Mouse (Mus musculus): ENCODE measurements around the gene Sp7. TPM values are rescaled to one million over a fixed set of nuclear protein-coding genes. Genes with fewer than 3 reads are reported as not detected.

The Sp7 gene
- polyA plus RNA-seq (2015; fragmentation: Nextera tagmentation; extraction: Ambion mirVana), result not detected in 2 replicates

DNA sequence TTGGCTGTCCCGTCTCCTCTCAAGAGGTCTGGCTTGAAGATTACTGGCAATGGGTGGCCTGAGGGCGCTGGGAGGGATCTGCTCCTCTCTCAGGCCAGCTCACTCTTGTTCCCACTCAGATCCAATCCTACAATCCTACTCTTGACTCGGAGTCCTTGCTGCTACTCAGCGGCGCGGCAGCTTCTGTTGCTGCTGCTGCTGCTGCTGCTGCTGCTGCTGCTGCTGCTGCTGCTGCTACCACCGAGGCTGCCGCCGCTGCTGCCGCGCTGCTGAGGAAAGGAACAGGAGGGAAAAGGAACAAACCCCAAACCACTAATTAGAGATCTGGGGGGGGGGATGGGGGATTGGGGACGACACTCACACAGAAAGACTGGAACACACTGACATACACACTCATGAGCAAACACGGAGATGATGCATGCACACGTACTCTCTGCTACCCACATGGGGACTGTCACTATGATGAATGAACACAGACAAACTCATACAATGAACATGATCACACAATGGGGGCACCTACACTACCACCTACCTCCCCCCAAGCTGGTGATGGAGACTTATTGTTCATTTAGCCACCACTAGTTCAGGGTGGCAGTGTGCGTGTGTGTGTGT, at the start of gene Sp7:
TSS of gene Sp7 (minus strand) at position 450 of the 612 bp plus-strand sequence.

GRCm38 (mm10) chr15:102405489-102406195, 38.7 kb upstream of the Sp7 start, which contains the start of gene Sp1:
Gene Sp1 (plus strand): TSS chr15:102406143.

DNA sequence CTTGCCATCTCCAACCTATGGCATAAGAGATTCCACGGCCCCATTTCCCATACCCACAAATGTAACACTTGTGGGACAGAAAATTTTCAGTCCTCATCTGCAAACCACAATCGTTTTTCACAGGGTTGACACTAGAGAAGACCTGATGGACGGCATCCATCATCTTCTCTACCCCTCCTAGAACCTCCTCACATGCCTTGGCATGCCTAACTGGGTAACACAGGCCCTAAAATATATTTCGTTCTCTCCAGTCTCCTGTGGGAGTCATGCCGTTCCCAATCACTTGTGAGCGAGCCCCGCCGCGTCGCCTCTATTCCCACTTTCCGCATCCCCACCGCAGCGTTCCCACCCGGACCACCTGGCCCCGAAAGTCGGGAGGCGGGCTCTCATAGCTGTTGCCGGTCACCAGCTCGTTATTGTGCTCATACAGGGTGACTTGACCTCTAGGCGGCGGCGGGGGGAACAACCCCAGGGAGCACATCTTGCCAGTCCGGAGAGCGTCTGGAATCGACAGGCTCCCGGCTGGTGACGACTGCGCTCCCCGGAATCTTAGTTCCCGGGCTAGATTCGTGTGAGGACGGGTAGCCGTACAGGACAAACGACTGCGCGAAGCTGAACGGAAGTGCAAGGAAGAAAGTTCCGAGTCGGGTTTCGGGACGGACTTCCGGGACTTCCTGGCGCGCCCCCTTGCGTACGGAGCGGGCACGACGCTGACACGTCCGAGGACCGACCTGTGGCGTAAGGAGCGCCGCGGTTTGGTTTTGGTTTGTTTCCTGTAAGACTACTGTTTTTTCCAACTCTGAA, 16.6 kb downstream of the Sp7 start, which contains the start of gene Aaas:
TSS of gene Aaas (minus strand) at position 634 of the 804 bp plus-strand sequence.

DNA sequence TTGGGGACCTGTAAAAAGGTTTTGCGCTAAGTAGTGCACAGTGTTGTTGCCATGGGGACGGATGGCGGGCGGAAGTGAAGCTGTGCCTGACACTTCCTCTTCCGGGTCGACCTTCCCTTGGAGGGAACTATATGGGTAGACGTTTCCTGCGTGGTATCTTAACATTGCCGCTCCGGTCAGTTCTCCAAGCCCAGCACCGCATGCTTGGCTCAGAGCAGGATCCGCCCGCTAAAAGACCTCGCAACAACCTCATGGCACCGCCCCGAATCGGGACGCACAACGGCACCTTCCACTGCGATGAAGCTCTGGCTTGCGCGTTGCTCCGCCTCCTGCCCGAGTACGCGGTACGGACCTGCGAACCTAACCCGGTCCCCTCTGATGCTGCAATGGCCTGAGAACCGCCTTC, 35.4 kb downstream of the Sp7 start, which contains the start of gene Myg1:
TSS of gene Myg1 (plus strand) at position 100 of the 406 bp plus-strand sequence.

DNA sequence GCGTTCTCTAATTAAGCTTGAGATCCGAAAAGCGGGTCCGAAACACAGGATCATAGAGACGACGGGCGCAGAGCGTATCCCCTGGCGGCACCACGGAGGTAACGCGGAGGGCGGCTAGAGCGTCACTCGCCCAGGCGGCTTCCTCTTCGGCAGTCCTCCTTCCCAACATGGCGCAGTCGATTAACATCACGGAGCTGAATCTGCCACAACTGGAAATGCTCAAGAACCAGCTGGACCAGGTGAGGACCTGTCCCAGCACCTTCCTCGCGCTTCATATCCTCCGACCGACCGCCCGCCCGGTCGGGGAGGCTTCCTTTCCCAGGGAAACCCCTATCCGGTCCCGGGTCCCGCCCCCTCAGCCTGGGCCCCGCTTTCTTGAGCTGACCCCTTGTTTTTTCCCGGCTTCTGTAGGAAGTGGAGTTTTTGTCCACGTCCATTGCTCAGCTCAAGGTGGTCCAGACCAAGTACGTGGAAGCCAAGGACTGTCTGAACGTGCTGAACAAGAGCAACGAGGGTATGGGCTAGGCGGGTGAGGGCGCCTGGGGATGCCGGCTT, 40.9 kb downstream of the Sp7 start, which contains the start of gene Pfdn5:
TSS of gene Pfdn5 (plus strand) at position 95 of the 555 bp plus-strand sequence.

Other genes starting within 250 kb of the Sp7 start
- gene Spryd3, start 230.9 kb downstream of the Sp7 start, polyA plus RNA-seq (2015; fragmentation: Nextera tagmentation; extraction: Ambion mirVana), result 12.9 and 13.5 TPM in 2 replicates
- gene Igfbp6, start 222.8 kb downstream of the Sp7 start, polyA plus RNA-seq (2015; fragmentation: Nextera tagmentation; extraction: Ambion mirVana), result 38.6 and 49.8 TPM in 2 replicates
- 3.5 and 3.6 TPM in 2 replicates for gene Soat2, start 216.7 kb downstream of the Sp7 start, polyA plus RNA-seq (2015; fragmentation: Nextera tagmentation; extraction: Ambion mirVana)
- gene Zfp740, start 163.9 kb downstream of the Sp7 start, polyA plus RNA-seq (2015; fragmentation: Nextera tagmentation; extraction: Ambion mirVana), result 22.1 and 24.1 TPM in 2 replicates
- gene Csad, start 162.5 kb downstream of the Sp7 start, polyA plus RNA-seq (2015; fragmentation: Nextera tagmentation; extraction: Ambion mirVana), result 19.8 and 23.5 TPM in 2 replicates
- 26.2 and 29.5 TPM in 2 replicates for gene Itgb7, start 135.2 kb downstream of the Sp7 start, polyA plus RNA-seq (2015; fragmentation: Nextera tagmentation; extraction: Ambion mirVana)
- gene Rarg, start 109.7 kb downstream of the Sp7 start, polyA plus RNA-seq (2015; fragmentation: Nextera tagmentation; extraction: Ambion mirVana), result 6.2 and 8.1 TPM in 2 replicates
- gene Gm9918, start 96.6 kb downstream of the Sp7 start, polyA plus RNA-seq (2015; fragmentation: Nextera tagmentation; extraction: Ambion mirVana), result 0.05 TPM in 1 of 2 replicates, not detected in the other
- 33.1 and 39.4 TPM in 2 replicates for gene Mfsd5, start 87.7 kb downstream of the Sp7 start, polyA plus RNA-seq (2015; fragmentation: Nextera tagmentation; extraction: Ambion mirVana)
- gene Espl1, start 70.9 kb downstream of the Sp7 start, polyA plus RNA-seq (2015; fragmentation: Nextera tagmentation; extraction: Ambion mirVana), result 21.9 and 25.0 TPM in 2 replicates
- 257 and 291 TPM in 2 replicates for gene Pfdn5, start 41.1 kb downstream of the Sp7 start, polyA plus RNA-seq (2015; fragmentation: Nextera tagmentation; extraction: Ambion mirVana)
- 53.5 and 57.2 TPM in 2 replicates for gene Myg1, start 35.5 kb downstream of the Sp7 start, polyA plus RNA-seq (2015; fragmentation: Nextera tagmentation; extraction: Ambion mirVana)
- gene Aaas, start 16.4 kb downstream of the Sp7 start, polyA plus RNA-seq (2015; fragmentation: Nextera tagmentation; extraction: Ambion mirVana), result 43.7 and 44.0 TPM in 2 replicates
- 7.2 and 8.2 TPM in 2 replicates for gene Sp1, start 39.0 kb upstream of the Sp7 start, polyA plus RNA-seq (2015; fragmentation: Nextera tagmentation; extraction: Ambion mirVana)
- gene Amhr2, start 78.2 kb upstream of the Sp7 start, polyA plus RNA-seq (2015; fragmentation: Nextera tagmentation; extraction: Ambion mirVana), result 0.52 and 1.0 TPM in 2 replicates
- gene Prr13, start 91.8 kb upstream of the Sp7 start, polyA plus RNA-seq (2015; fragmentation: Nextera tagmentation; extraction: Ambion mirVana), result 179 and 189 TPM in 2 replicates
- gene Pcbp2, start 103.4 kb upstream of the Sp7 start, polyA plus RNA-seq (2015; fragmentation: Nextera tagmentation; extraction: Ambion mirVana), result 129 and 138 TPM in 2 replicates
- gene Gm10337, start 136.5 kb upstream of the Sp7 start, polyA plus RNA-seq (2015; fragmentation: Nextera tagmentation; extraction: Ambion mirVana), result not detected in 2 replicates
- gene Map3k12, start 149.9 kb upstream of the Sp7 start, polyA plus RNA-seq (2015; fragmentation: Nextera tagmentation; extraction: Ambion mirVana), result 2.1 and 2.6 TPM in 2 replicates
- gene Tarbp2, start 151.0 kb upstream of the Sp7 start, polyA plus RNA-seq (2015; fragmentation: Nextera tagmentation; extraction: Ambion mirVana), result 34.0 and 36.9 TPM in 2 replicates
- gene Npff, start 157.8 kb upstream of the Sp7 start, polyA plus RNA-seq (2015; fragmentation: Nextera tagmentation; extraction: Ambion mirVana), result 1.6 and 2.4 TPM in 2 replicates

Data from spleen, postnatal 0 days (tissue).